8 mouse cellular contexts compared by ENCODE assay signal in the genomic region with DNA sequence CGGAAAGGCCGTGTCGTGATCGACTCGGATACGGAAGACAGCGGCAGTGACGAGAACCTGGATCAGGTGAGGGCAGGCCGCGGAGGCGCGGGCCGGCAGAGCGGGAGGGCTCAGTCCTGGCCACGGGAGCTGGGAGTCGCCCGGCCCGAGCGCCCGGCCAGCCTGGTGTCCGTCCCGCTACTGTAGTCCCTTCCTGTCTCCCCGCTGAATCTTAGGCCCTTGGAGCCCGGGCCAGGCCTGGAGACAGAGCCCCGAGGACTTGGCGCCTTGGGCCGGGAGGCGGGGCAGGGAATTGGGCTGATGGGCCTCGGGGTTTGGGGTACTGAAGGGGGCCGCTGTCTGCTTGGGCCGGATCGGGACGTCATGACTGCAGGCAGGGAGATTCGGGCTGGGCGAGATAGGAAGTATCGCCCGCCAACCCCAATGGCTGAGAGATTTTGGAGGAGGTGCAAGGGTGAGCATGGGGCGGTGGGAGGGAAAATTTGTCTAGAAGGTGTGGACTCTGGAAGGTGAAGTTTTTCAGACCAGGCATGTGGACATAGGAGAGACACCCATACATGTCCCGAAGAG. TPM values are rescaled to one million over a fixed set of nuclear protein-coding genes. Genes with fewer than 3 reads are reported as not detected.
DNase-seq lines count a peak whose midpoint lies in the region; ATAC-seq and TF ChIP-seq lines count a peak whose summit lies in the region.

No protein-coding gene starts in this region.

- H3K4me3 ChIP-seq in neural tube, embryonic 11.5 days (ENCODE audit: low read depth, low read length), result peak overlapping the region; percentile 97
- peak overlapping the region; percentile 95 for H3K4me3 ChIP-seq in bone marrow macrophage, adult 2 months (ENCODE audit: insufficient read depth, low read length)
- H3K4me3 ChIP-seq in heart, embryonic 16.5 days (ENCODE audit: low read length), result peak overlapping the region; percentile 97
- peak overlapping the region; percentile 97 for H3K4me3 ChIP-seq in liver, embryonic 16.5 days (ENCODE audit: low read depth, low read length)
- peak overlapping the region; percentile 99 for H3K4me3 ChIP-seq in stomach, embryonic 14.5 days (ENCODE audit: low read depth, low read length)

- TF ChIP-seq POLR2A in bone marrow macrophage, adult 2 months (IDR thresholded peaks at IDR 0.05; ENCODE audit: borderline replicate concordance, low read depth, low read length), result no peak

- no peaks in the 10 kb centered on the region for H3K27me3 ChIP-seq in neural tube, embryonic 11.5 days (ENCODE audit: control insufficient read depth, insufficient read depth, low read length)
- no peaks in the 10 kb centered on the region for H3K27me3 ChIP-seq in heart, embryonic 16.5 days (ENCODE audit: control insufficient read depth, insufficient read depth, low read length)
- H3K27me3 ChIP-seq in liver, embryonic 16.5 days (ENCODE audit: control insufficient read depth, insufficient read depth, low read depth, low read length), result no peaks in the 10 kb centered on the region
- H3K27me3 ChIP-seq in stomach, embryonic 14.5 days (ENCODE audit: control insufficient read depth, insufficient read depth, low read length), result no peaks in the 10 kb centered on the region

- peak; percentile 83 for ATAC-seq in neural tube, embryonic 11.5 days (ENCODE audit: insufficient read depth, low FRiP score, low TSS enrichment)
- peak; percentile 79 for ATAC-seq in heart, embryonic 16.5 days (replicated peaks; ENCODE audit: extremely low read depth, insufficient read depth, low FRiP score)
- peak; percentile 74 for ATAC-seq in liver, embryonic 16.5 days (ENCODE audit: low read depth)
- peak; percentile 81 for ATAC-seq in stomach, embryonic 14.5 days (ENCODE audit: insufficient number of reproducible peaks, insufficient read depth, low FRiP score, low read depth)

- no peak for DNase-seq in neural tube, embryonic 11.5 days (ENCODE audit: low spot score)
- no peak for DNase-seq in neural tube, embryonic 10.5 days (ENCODE audit: extremely low spot score, low spot score)
- DNase-seq in spleen, adult 12 weeks (ENCODE audit: low spot score), result no peak
- DNase-seq in left cerebral cortex, adult 11 months (ENCODE audit: low spot score), result no peak

- peaks cover 4% of the 10 kb centered on the region; the same call in 1 of the 2 replicates for H3K4me1 ChIP-seq in neural tube, embryonic 11.5 days (ENCODE audit: control insufficient read depth, insufficient read depth, low read length)
- peaks cover 4% of the 10 kb centered on the region; the same call in 1 of the 2 replicates for H3K4me1 ChIP-seq in bone marrow macrophage, adult 2 months (ENCODE audit: control insufficient read depth, insufficient read depth, low read length)
- H3K4me1 ChIP-seq in heart, embryonic 16.5 days (ENCODE audit: control insufficient read depth, insufficient read depth, low read length), result peaks cover 9% of the 10 kb centered on the region
- peaks cover 4% of the 10 kb centered on the region; the same call in 1 of the 2 replicates for H3K4me1 ChIP-seq in liver, embryonic 16.5 days (ENCODE audit: control insufficient read depth, low read depth, low read length)
- 0 out of 2 replicates have a peak, but pooled peaks cover 3% of the 10 kb centered on the region for H3K4me1 ChIP-seq in stomach, embryonic 14.5 days (ENCODE audit: control insufficient read depth, insufficient read depth, low read length)

- peak overlapping the region; percentile 42; the same call in 1 of the 2 replicates for H3K27ac ChIP-seq in neural tube, embryonic 11.5 days (ENCODE audit: low read depth, low read length)
- peak overlapping the region; percentile 21 for H3K27ac ChIP-seq in bone marrow macrophage, adult 2 months (ENCODE audit: insufficient read depth, low read depth, low read length)
- H3K27ac ChIP-seq in heart, embryonic 16.5 days (ENCODE audit: low read length), result peak overlapping the region; percentile 79
- peak overlapping the region; percentile 84 for H3K27ac ChIP-seq in liver, embryonic 16.5 days (ENCODE audit: low read length)
- peak overlapping the region; percentile 78; the same call in 1 of the 2 replicates for H3K27ac ChIP-seq in stomach, embryonic 14.5 days (ENCODE audit: low read length)

- H3K36me3 ChIP-seq in neural tube, embryonic 11.5 days (ENCODE audit: control insufficient read depth, insufficient read depth, low read length), result no peaks in the 10 kb centered on the region
- H3K36me3 ChIP-seq in heart, embryonic 16.5 days (ENCODE audit: control insufficient read depth, insufficient read depth), result no peaks in the 10 kb centered on the region
- peaks cover 2% of the 10 kb centered on the region; the same call in 1 of the 2 replicates for H3K36me3 ChIP-seq in liver, embryonic 16.5 days (ENCODE audit: control insufficient read depth, insufficient read depth)
- no peaks in the 10 kb centered on the region; the same call in 1 of the 2 replicates for H3K36me3 ChIP-seq in stomach, embryonic 14.5 days (ENCODE audit: control insufficient read depth, insufficient read depth, low read length)

- peak overlapping the region; percentile 97 for H3K9ac ChIP-seq in neural tube, embryonic 11.5 days (ENCODE audit: low read length)
- peak overlapping the region; percentile 99 for H3K9ac ChIP-seq in heart, embryonic 16.5 days (ENCODE audit: low read length)
- H3K9ac ChIP-seq in liver, embryonic 16.5 days (ENCODE audit: low read depth, low read length), result peak overlapping the region; percentile 94
- H3K9ac ChIP-seq in stomach, embryonic 14.5 days (replicated peaks; ENCODE audit: low read depth, low read length), result peak overlapping the region; percentile 97

- peak overlapping the region; percentile 87 for H3K4me2 ChIP-seq in neural tube, embryonic 11.5 days (ENCODE audit: low read depth)
- peak overlapping the region; percentile 81 for H3K4me2 ChIP-seq in heart, embryonic 16.5 days (ENCODE audit: low read depth, low read length)
- H3K4me2 ChIP-seq in liver, embryonic 16.5 days (ENCODE audit: low read depth, low read length), result peak overlapping the region; percentile 67
- peak overlapping the region; percentile 76 for H3K4me2 ChIP-seq in stomach, embryonic 14.5 days (replicated peaks; ENCODE audit: low read depth, low read length)

- under 1% methylated on average over 39 of the region's 39 CpGs for WGBS in neural tube, embryonic 11.5 days
- WGBS in heart, embryonic 16.5 days, result 0% methylated on average over 39 of the region's 39 CpGs
- under 1% methylated on average over 39 of the region's 39 CpGs for WGBS in liver, embryonic 16.5 days (ENCODE audit: insufficient replicate concordance)
- under 1% methylated on average over 39 of the region's 39 CpGs for WGBS in stomach, embryonic 14.5 days

- no peak for TF ChIP-seq CTCF in bone marrow macrophage, adult 2 months (IDR thresholded peaks at IDR 0.05; ENCODE audit: low read depth, low read length)

- H3K9me3 ChIP-seq in neural tube, embryonic 11.5 days (ENCODE audit: control insufficient read depth, low read length), result no peaks in the 10 kb centered on the region
- no peaks in the 10 kb centered on the region for H3K9me3 ChIP-seq in heart, embryonic 16.5 days (replicated peaks; ENCODE audit: control insufficient read depth, low read length)
- no peaks in the 10 kb centered on the region for H3K9me3 ChIP-seq in liver, embryonic 16.5 days (replicated peaks; ENCODE audit: control insufficient read depth, low read length)
- no peaks in the 10 kb centered on the region for H3K9me3 ChIP-seq in stomach, embryonic 14.5 days (ENCODE audit: control insufficient read depth, low read depth, low read length)

RNA-seq across cellular contexts. Expression of gene Rtf1, which starts 0.4 kb away (rescaled TPM):
- 31.9 and 35.0 TPM in 2 replicates for polyA plus RNA-seq in neural tube, embryonic 11.5 days (2014; fragmentation: Nextera tagmentation; extraction: Ambion mirVana)
- polyA plus RNA-seq in bone marrow macrophage, adult 2 months (2012; ENCODE audit: insufficient read depth, insufficient read length, missing spikeins), result 22.2 and 30.7 TPM in 2 replicates
- polyA plus RNA-seq in heart, embryonic 16.5 days (2015; fragmentation: Nextera tagmentation; extraction: Ambion mirVana), result 21.0 and 23.9 TPM in 2 replicates
- 10.6 and 13.2 TPM in 2 replicates for polyA plus RNA-seq in liver, embryonic 16.5 days (2015; fragmentation: Nextera tagmentation; extraction: Ambion mirVana)
- 39.0 and 39.8 TPM in 2 replicates for polyA plus RNA-seq in stomach, embryonic 14.5 days (2014; fragmentation: Nextera tagmentation; extraction: Ambion mirVana)

RNA-seq across cellular contexts. Expression of gene Ndufaf1, which starts 12.7 kb away (rescaled TPM):
- 38.7 and 39.8 TPM in 2 replicates for polyA plus RNA-seq in neural tube, embryonic 11.5 days (2014; fragmentation: Nextera tagmentation; extraction: Ambion mirVana)
- polyA plus RNA-seq in bone marrow macrophage, adult 2 months (2012; ENCODE audit: insufficient read depth, insufficient read length, missing spikeins), result 12.3 and 15.4 TPM in 2 replicates
- 62.3 and 69.0 TPM in 2 replicates for polyA plus RNA-seq in heart, embryonic 16.5 days (2015; fragmentation: Nextera tagmentation; extraction: Ambion mirVana)
- 28.2 and 29.5 TPM in 2 replicates for polyA plus RNA-seq in liver, embryonic 16.5 days (2015; fragmentation: Nextera tagmentation; extraction: Ambion mirVana)
- polyA plus RNA-seq in stomach, embryonic 14.5 days (2014; fragmentation: Nextera tagmentation; extraction: Ambion mirVana), result 39.5 and 42.4 TPM in 2 replicates

RNA-seq across cellular contexts. Expression of gene Oip5, which starts 57.0 kb away (rescaled TPM):
- polyA plus RNA-seq in neural tube, embryonic 11.5 days (2014; fragmentation: Nextera tagmentation; extraction: Ambion mirVana), result 25.9 and 26.8 TPM in 2 replicates
- polyA plus RNA-seq in bone marrow macrophage, adult 2 months (2012; ENCODE audit: insufficient read depth, insufficient read length, missing spikeins), result 9.9 and 10.1 TPM in 2 replicates
- 20.5 and 23.2 TPM in 2 replicates for polyA plus RNA-seq in heart, embryonic 16.5 days (2015; fragmentation: Nextera tagmentation; extraction: Ambion mirVana)
- 36.1 and 41.4 TPM in 2 replicates for polyA plus RNA-seq in liver, embryonic 16.5 days (2015; fragmentation: Nextera tagmentation; extraction: Ambion mirVana)
- 26.7 and 27.1 TPM in 2 replicates for polyA plus RNA-seq in stomach, embryonic 14.5 days (2014; fragmentation: Nextera tagmentation; extraction: Ambion mirVana)

RNA-seq across cellular contexts. Expression of gene Nusap1, which starts 57.2 kb away (rescaled TPM):
- polyA plus RNA-seq in neural tube, embryonic 11.5 days (2014; fragmentation: Nextera tagmentation; extraction: Ambion mirVana), result 72.3 and 76.5 TPM in 2 replicates
- polyA plus RNA-seq in bone marrow macrophage, adult 2 months (2012; ENCODE audit: insufficient read depth, insufficient read length, missing spikeins), result 45.1 and 50.3 TPM in 2 replicates
- polyA plus RNA-seq in heart, embryonic 16.5 days (2015; fragmentation: Nextera tagmentation; extraction: Ambion mirVana), result 42.1 and 53.3 TPM in 2 replicates
- 101 and 110 TPM in 2 replicates for polyA plus RNA-seq in liver, embryonic 16.5 days (2015; fragmentation: Nextera tagmentation; extraction: Ambion mirVana)
- 73.0 and 73.2 TPM in 2 replicates for polyA plus RNA-seq in stomach, embryonic 14.5 days (2014; fragmentation: Nextera tagmentation; extraction: Ambion mirVana)

Comparison
In these comparisons a context has a peak if more than half of its experiments do, and no peak if none do; other contexts are left out.
1. H3K27ac ChIP-seq: peak in every context shown above with its lines; median percentile 84 in liver, embryonic 16.5 days; 79 in heart, embryonic 16.5 days; 78 in stomach, embryonic 14.5 days; 42 in neural tube, embryonic 11.5 days; 21 in bone marrow macrophage, adult 2 months.